Mouse (Mus musculus) stomach, embryonic 16.5 days (tissue): Measurements from ENCODE around the gene Abtb2. TPM values are rescaled to one million over a fixed set of nuclear protein-coding genes. Genes with fewer than 3 reads are reported as not detected.

Source experiments
- ATAC-seq: fragments of 200-750 bp; cut with Nextera tagmentation; 2 replicates; pipeline ENCODE4 v1.8.0; 2017; ENCODE audit warnings: moderate number of reproducible peaks, moderate TSS enrichment; ENCODE audit not compliant: insufficient read depth, low FRiP score
- H3K27ac ChIP-seq: fragments of 300-500 bp; sonication (generic); 2 replicates; pipeline ENCODE4 v1.5.1; 2014; ENCODE audit warnings: low read length
- H3K27me3 ChIP-seq: fragments of 300-500 bp; sonication (generic); 2 replicates; pipeline ENCODE4 v1.6.1; 2014; ENCODE audit warnings: low read length, control low read depth, mixed read lengths; ENCODE audit not compliant: control insufficient read depth, insufficient read depth
- H3K36me3 ChIP-seq: fragments of 300-500 bp; sonication (generic); 2 replicates; pipeline ENCODE4 v1.6.1; 2014; ENCODE audit warnings: low read length; ENCODE audit not compliant: control insufficient read depth, insufficient read depth
- H3K4me1 ChIP-seq: fragments of 300-500 bp; sonication (generic); 2 replicates; pipeline ENCODE4 v1.6.1; 2014; ENCODE audit warnings: low read length, control low read depth, mixed read lengths; ENCODE audit not compliant: control insufficient read depth, insufficient read depth
- H3K4me2 ChIP-seq: fragments of 300-500 bp; sonication (generic); 2 replicates; pipeline ENCODE4 v1.6.1; 2014; ENCODE audit warnings: low read depth, low read length, mixed read lengths
- H3K4me3 ChIP-seq: fragments of 300-500 bp; sonication (generic); replicated peaks from 2 replicates; pipeline ENCODE4 v1.5.1; 2014; ENCODE audit warnings: mild to moderate bottlenecking, low read length
- H3K9ac ChIP-seq: fragments of 300-500 bp; sonication (generic); 2 replicates; pipeline ENCODE4 v1.6.1; 2014; ENCODE audit warnings: low read length
- H3K9me3 ChIP-seq: fragments of 300-500 bp; sonication (generic); replicated peaks from 2 replicates; pipeline ENCODE4 v1.6.1; 2016; ENCODE audit warnings: low read length, control low read depth; ENCODE audit not compliant: control insufficient read depth
- WGBS: fragments of 180-500 bp; shearing (Covaris S2); extraction: QIAGEN DNeasy Blood & Tissue Kit; methylation state at CpG from one replicate; pipeline ENCODE4 v1.1.7; 2014; 5-methylcytosine and 5-hydroxymethylcytosine counted together
- polyA plus RNA-seq: library from polyadenylated mRNA; unstranded; fragments of >200 nt; fragmentation: Nextera tagmentation; extraction: Ambion mirVana; gene quantifications from 2 replicates; pipeline ENCODE4 v1.2.1, GENCODE M21; 2015

Gene Abtb2
- polyA plus RNA-seq, 1 experiment from 2014 or later = 5.3 TPM

DNA sequence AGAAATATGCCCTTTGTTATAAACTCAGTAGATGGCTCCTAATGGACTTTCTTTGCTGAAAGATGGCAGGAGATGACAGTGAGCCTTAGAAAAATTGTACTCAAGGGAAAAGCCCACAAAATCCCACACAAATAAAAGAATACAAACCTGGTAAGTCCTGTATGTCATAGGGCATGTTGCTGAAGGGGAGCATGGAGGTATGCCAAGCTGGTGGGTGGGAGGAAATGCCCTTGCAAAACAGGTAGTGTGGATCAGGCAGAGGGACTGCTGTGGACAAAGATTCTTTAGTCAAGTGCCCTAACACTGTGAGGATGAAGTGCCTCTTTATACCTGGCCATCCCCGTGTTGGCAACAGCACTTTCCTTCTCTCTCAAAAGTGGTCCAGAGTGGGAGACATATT is 126.7 kb downstream of the Abtb2 start:
- H3K36me3 ChIP-seq = no peaks in the 10 kb centered on the region
- no peak overlapping the region for H3K4me2 ChIP-seq
- no peak overlapping the region for H3K27ac ChIP-seq
- 82% methylated on average over 1 of the region's 1 CpGs for WGBS
- H3K4me3 ChIP-seq = no peak overlapping the region
- H3K27me3 ChIP-seq = no peaks in the 10 kb centered on the region
- no peaks in the 10 kb centered on the region for H3K9me3 ChIP-seq
- H3K4me1 ChIP-seq = peaks cover 4% of the 10 kb centered on the region; the same call in 1 of the 2 replicates
- H3K9ac ChIP-seq = no peak overlapping the region
- ATAC-seq = no peak

GRCm38 (mm10) chr2:103694777-103695563 is 128.9 kb downstream of the Abtb2 start:
- 78% methylated on average over 4 of the region's 4 CpGs for WGBS
- ATAC-seq = no peak

DNA sequence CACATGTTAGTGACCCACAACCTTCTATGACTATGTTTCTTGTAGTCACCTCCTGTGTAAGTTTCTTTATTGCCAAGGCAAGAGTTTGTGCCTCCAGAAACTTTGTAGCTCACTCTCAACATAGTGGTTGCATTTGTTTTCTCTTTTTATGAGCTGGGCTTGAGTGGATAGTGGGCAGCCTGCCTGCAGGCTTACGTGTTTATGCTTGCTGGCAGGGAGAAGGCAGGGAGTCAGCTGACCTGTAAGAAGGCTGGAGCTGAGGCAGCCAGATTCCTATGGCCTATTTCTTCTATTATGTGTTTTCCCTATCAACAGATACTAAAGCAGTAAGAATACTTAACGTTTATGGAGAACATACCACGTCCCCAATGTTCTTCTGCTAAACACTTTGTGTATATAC is 130.1 kb downstream of the Abtb2 start:
- Histone ChIP-seq H3K4me3 (no peak overlapping the region), H3K27ac (no peak overlapping the region), H3K36me3 (no peaks in the 10 kb centered on the region), H3K9ac (no peak overlapping the region), H3K9me3 (no peaks in the 10 kb centered on the region), H3K27me3 (no peaks in the 10 kb centered on the region), H3K4me2 (no peak overlapping the region), H3K4me1 (no peaks in the 10 kb centered on the region)
- 62% methylated on average over 3 of the region's 3 CpGs for WGBS
- peak; percentile 69; the same call in 1 of the 2 replicates for ATAC-seq

More at GRCm38 (mm10) chr2:103694777-103695563, 128.9 kb downstream of the Abtb2 start:
- no peaks in the 10 kb centered on the region for H3K27me3 ChIP-seq
- no peak overlapping the region for H3K27ac ChIP-seq
- no peaks in the 10 kb centered on the region for H3K9me3 ChIP-seq
- no peaks in the 10 kb centered on the region for H3K36me3 ChIP-seq
- no peak overlapping the region for H3K9ac ChIP-seq
- no peak overlapping the region for H3K4me3 ChIP-seq
- no peak overlapping the region for H3K4me2 ChIP-seq
- peaks cover 4% of the 10 kb centered on the region; the same call in 1 of the 2 replicates for H3K4me1 ChIP-seq

DNA sequence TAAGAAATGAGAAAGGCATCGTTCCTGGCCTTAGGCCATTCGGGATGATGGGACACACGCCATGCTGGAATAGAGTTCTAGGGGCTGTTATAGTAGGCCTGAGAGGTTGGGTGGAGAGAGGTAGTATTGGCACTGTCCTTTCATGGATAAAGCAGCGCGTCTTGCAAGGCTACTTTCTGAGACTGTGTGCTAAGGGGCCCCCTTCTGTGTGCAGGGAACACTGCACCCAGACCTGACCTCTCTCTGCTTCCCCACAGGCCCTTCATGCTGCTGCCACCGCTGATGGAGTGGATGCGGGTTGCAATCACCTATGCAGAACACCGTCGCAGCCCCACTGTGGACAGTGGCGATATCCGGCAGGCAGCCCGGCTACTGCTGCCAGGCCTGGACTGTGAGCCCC is 134.4 kb downstream of the Abtb2 start:
- no peaks in the 10 kb centered on the region for H3K36me3 ChIP-seq
- no peaks in the 10 kb centered on the region for H3K27me3 ChIP-seq
- ATAC-seq = no peak
- H3K4me1 ChIP-seq = no peaks in the 10 kb centered on the region
- H3K9me3 ChIP-seq = no peaks in the 10 kb centered on the region
- H3K4me2 ChIP-seq = no peak overlapping the region
- no peak overlapping the region for H3K27ac ChIP-seq
- 76% methylated on average over 12 of the region's 12 CpGs for WGBS
- H3K4me3 ChIP-seq = no peak overlapping the region
- no peak overlapping the region for H3K9ac ChIP-seq

DNA sequence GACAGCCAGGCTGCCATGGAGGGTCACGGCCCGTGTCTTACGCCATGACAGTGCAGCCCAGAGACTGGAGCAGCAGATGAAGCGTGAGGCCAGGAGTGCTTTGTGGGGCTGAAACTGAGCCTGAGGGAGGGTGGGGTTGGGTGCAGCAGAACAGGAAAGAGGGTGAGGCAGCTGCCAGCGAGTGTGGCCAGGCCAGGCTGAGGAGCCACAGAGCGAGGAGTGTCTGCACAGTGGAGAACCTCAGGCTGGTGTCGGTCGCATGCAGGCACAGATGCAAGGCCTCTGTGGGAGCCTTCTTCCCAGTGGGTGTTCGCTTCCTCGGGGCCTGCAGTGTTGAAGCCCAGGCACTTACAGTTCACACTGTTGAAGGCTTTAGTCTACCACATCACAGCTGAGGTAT is 137.2 kb downstream of the Abtb2 start:
- no peaks in the 10 kb centered on the region for H3K27me3 ChIP-seq
- WGBS = 73% methylated on average over 10 of the region's 10 CpGs
- H3K4me2 ChIP-seq = no peak overlapping the region

GRCm38 (mm10) chr2:103703865-103704264 is 137.8 kb downstream of the Abtb2 start:
- H3K4me1 ChIP-seq = peaks cover 9% of the 10 kb centered on the region
- no peaks in the 10 kb centered on the region for H3K36me3 ChIP-seq
- ATAC-seq = no peak
- H3K9ac ChIP-seq = no peak overlapping the region
- no peaks in the 10 kb centered on the region for H3K9me3 ChIP-seq
- H3K27me3 ChIP-seq = no peaks in the 10 kb centered on the region
- no peak overlapping the region for H3K4me3 ChIP-seq
- 42% methylated on average over 4 of the region's 4 CpGs for WGBS
- no peak overlapping the region for H3K4me2 ChIP-seq
- no peak overlapping the region for H3K27ac ChIP-seq

More for the DNA sequence above, 137.2 kb downstream of the Abtb2 start:
- Histone ChIP-seq H3K36me3 (no peaks in the 10 kb centered on the region), H3K4me1 (peaks cover 9% of the 10 kb centered on the region), H3K27ac (no peak overlapping the region), H3K4me3 (no peak overlapping the region), H3K9me3 (no peaks in the 10 kb centered on the region), H3K9ac (no peak overlapping the region)
- ATAC-seq = peak; percentile 48; the same call in 1 of the 2 replicates

GRCm38 (mm10) chr2:103705826-103706225 is 139.7 kb downstream of the Abtb2 start:
- Histone ChIP-seq H3K9me3 (no peaks in the 10 kb centered on the region), H3K27me3 (no peaks in the 10 kb centered on the region), H3K4me2 (no peak overlapping the region), H3K27ac (no peak overlapping the region), H3K4me1 (peaks cover 9% of the 10 kb centered on the region), H3K9ac (no peak overlapping the region), H3K4me3 (no peak overlapping the region), H3K36me3 (no peaks in the 10 kb centered on the region)
- 84% methylated on average over 4 of the region's 4 CpGs for WGBS
- ATAC-seq = no peak

- Histone ChIP-seq H3K36me3 (no peaks in the 10 kb centered on the region), H3K4me1 (peaks cover 9% of the 10 kb centered on the region)
Measured at GRCm38 (mm10) chr2:103706226-103706625, 140.1 kb downstream of the Abtb2 start.

DNA sequence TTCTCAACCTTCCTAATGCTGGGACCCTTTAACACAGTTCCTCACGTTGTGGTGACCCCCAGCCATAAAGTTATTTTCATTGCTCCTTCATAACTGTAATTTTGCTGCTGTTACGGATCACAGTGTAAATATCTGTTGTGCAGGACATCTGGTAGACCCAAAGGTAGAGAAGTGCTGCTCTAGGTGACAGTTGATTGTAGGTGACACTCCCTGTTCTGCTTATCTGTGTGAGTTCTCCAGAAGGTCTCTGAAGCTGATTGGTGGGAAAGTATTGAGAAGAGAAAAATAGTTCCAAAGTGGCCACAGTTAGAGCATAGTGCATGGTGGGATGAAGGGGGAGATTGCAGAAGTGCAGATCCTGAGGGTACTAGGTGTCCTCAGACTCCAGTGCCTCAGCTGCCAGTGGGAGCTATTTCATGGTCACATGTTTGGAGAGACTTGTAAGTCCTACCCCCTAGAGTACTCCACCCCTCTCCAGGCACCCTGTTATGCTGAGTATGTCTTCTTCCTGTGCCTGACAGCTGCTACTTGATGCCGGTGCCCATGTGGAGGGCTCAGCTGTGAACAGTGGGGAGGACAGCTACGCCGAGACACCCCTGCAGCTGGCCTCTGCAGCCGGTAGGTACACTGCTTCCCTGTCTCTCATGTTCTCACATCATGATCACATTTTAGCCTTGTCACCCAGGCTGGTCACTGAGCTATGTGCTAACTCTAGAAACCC is 141.1 kb downstream of the Abtb2 start:
- peaks cover 9% of the 10 kb centered on the region for H3K4me1 ChIP-seq
- no peaks in the 10 kb centered on the region for H3K9me3 ChIP-seq
- no peak overlapping the region for H3K27ac ChIP-seq
- H3K27me3 ChIP-seq = no peaks in the 10 kb centered on the region
- 82% methylated on average over 6 of the region's 6 CpGs for WGBS
- H3K36me3 ChIP-seq = no peaks in the 10 kb centered on the region
- no peak overlapping the region for H3K4me3 ChIP-seq
- no peak overlapping the region for H3K9ac ChIP-seq
- H3K4me2 ChIP-seq = no peak overlapping the region
- no peak for ATAC-seq

More at GRCm38 (mm10) chr2:103706226-103706625, 140.1 kb downstream of the Abtb2 start:
- Histone ChIP-seq H3K9me3 (no peaks in the 10 kb centered on the region), H3K27me3 (no peaks in the 10 kb centered on the region), H3K4me3 (no peak overlapping the region), H3K27ac (no peak overlapping the region), H3K9ac (no peak overlapping the region), H3K4me2 (no peak overlapping the region)
- WGBS = 43% methylated on average over 11 of the region's 11 CpGs
- peak; percentile 84 for ATAC-seq
